Mouse (Mus musculus) limb, embryonic 12.5 days (tissue): ENCODE measurements around the gene Foxa1. TPM values are rescaled to one million over a fixed set of nuclear protein-coding genes. Genes with fewer than 3 reads are reported as not detected.

Experiments
- polyA plus RNA-seq: library from polyadenylated mRNA; unstranded; fragments of >200 nt; fragmentation: Nextera tagmentation; extraction: Ambion mirVana; gene quantifications from 2 replicates; pipeline ENCODE4 v1.2.1, GENCODE M21; 2016

The Foxa1 gene
- polyA plus RNA-seq, 1 experiment from 2014 or later: not detected

Other genes starting within 250 kb of the Foxa1 start
- gene Ttc6, start 17.2 kb upstream of the Foxa1 start, polyA plus RNA-seq: 0.09 and 0.13 TPM in 2 replicates